Mouse (Mus musculus): ENCODE measurements around the gene Tmem246. TPM values are rescaled to one million over a fixed set of nuclear protein-coding genes. Genes with fewer than 3 reads are reported as not detected.

Tmem246 gene
- total and polyA plus RNA-seq, 3 experiments = 2.9 to 11.1 TPM; not detected in 1

DNA sequence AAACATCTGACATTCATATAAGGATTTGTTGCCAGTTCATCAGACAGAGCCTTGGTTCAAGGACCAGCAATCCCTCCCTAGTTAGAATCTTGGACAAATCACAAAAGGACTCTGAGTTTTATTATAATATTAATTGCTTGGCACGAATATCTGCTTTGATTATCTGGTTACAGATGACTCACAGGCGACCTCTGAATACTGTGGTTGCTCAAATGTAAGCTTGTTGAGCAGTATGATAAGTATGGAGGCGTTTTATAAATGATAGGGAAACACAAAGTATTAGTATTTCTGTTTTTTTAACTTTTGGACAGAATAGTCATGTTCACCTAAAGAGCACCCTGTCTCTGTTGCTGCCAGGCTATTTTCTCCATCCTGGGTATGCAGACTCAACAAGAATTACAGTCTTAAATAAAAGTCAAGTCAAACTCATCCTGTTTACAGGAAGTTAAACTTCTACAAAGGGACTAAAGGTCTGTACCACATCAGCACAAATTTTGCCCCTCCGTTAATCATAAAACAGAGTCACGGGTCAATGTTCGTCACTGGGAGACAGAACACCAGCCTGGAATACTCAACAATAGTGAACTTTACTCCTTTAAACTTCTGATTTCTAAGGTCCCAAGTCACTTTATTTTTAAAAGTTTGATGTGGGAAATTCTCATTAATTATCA is 50.7 kb downstream of the Tmem246 start:
- Histone ChIP-seq H3K27ac (ENCODE audit: control insufficient read depth, low read depth, low read length) (no peak overlapping the region), H3K36me3 (ENCODE audit: control insufficient read depth in 1 of 2, insufficient read depth in 2 of 2, low read length in 2 of 2) (no peaks in the 10 kb centered on the region), H3K9me3 (replicated peaks; ENCODE audit: insufficient read depth, low read length) (no peaks in the 10 kb centered on the region), H3K79me2 (ENCODE audit: control insufficient read depth, insufficient read depth, low read length, poor library complexity) (no peaks in the 10 kb centered on the region), H3K4me1 (ENCODE audit: control insufficient read depth in 1 of 2, insufficient read depth in 2 of 2, low read length in 2 of 2) (no peaks in the 10 kb centered on the region), H3K9ac (ENCODE audit: control insufficient read depth, low read depth, low read length, poor library complexity, severe bottlenecking) (no peak overlapping the region), H3K4me3 (ENCODE audit: control insufficient read depth in 1 of 2, insufficient read depth in 1 of 2, low read depth in 2 of 2, low read length in 2 of 2) (no peak overlapping the region), H3K27me3 (ENCODE audit: control insufficient read depth in 1 of 2, insufficient read depth in 2 of 2, low read length in 2 of 2) (peaks cover 2 to 4% of the 10 kb centered on the region in 2 experiments; a peak in 3 of 4 replicates)
- no peak for DNase-seq (ENCODE audit: low read depth, low spot score)
- TF ChIP-seq USF2 (IDR thresholded peaks at IDR 0.05; ENCODE audit: borderline replicate concordance in 1 of 2, insufficient read depth in 1 of 2, low read depth in 1 of 2, low read length in 2 of 2) = no peak
- TF ChIP-seq CHD2 (IDR thresholded peaks at IDR 0.05; ENCODE audit: low read length) = no peak
- no peak for TF ChIP-seq E2F4 (IDR thresholded peaks at IDR 0.05; ENCODE audit: borderline replicate concordance, low read depth, low read length)
- no peak for TF ChIP-seq RCOR1 (IDR thresholded peaks at IDR 0.05; ENCODE audit: low read depth, low read length)
- no peak for TF ChIP-seq POLR2AphosphoS5 (IDR thresholded peaks at IDR 0.05; ENCODE audit: borderline replicate concordance, low read depth, low read length)
- no peak for TF ChIP-seq EP300 (IDR thresholded peaks at IDR 0.05; ENCODE audit: low read depth in 1 of 2, low read length in 2 of 2)
- no peak for TF ChIP-seq CHD1 (IDR thresholded peaks at IDR 0.05; ENCODE audit: low read depth, low read length)
- TF ChIP-seq MAFK (IDR thresholded peaks at IDR 0.05; ENCODE audit: borderline replicate concordance, low read depth, low read length) = no peak
- TF ChIP-seq ZKSCAN1 (IDR thresholded peaks at IDR 0.05; ENCODE audit: low read depth, low read length) = no peak
- no peak for TF ChIP-seq ETS1 (IDR thresholded peaks at IDR 0.05; ENCODE audit: low read depth, low read length)
- no peak for TF ChIP-seq MEF2A (IDR thresholded peaks at IDR 0.05; ENCODE audit: extremely low read depth, insufficient replicate concordance, low read depth, low read length, poor library complexity, severe bottlenecking)
- no peak for TF ChIP-seq GABPA (IDR thresholded peaks at IDR 0.05; ENCODE audit: low read depth, low read length)
- TF ChIP-seq CTCF (IDR thresholded peaks at IDR 0.05 in 2 of 3, conservative IDR thresholded peaks at IDR 0.05 in 1 of 3; ENCODE audit: control insufficient read depth in 1 of 3, insufficient read depth in 1 of 3, low read depth in 2 of 3, low read length in 3 of 3, poor library complexity in 1 of 3, severe bottlenecking in 1 of 3) = no peak
- no peak for TF ChIP-seq BHLHE40 (IDR thresholded peaks at IDR 0.05; ENCODE audit: borderline replicate concordance, low read depth, low read length)
- no peak for TF ChIP-seq TCF12 (IDR thresholded peaks at IDR 0.05; ENCODE audit: low read depth, low read length)
- no peak for TF ChIP-seq POLR2AphosphoS2 (IDR thresholded peaks at IDR 0.05; ENCODE audit: low read length)
- no peak for TF ChIP-seq MYC (IDR thresholded peaks at IDR 0.05; ENCODE audit: low read depth, low read length)

DNA sequence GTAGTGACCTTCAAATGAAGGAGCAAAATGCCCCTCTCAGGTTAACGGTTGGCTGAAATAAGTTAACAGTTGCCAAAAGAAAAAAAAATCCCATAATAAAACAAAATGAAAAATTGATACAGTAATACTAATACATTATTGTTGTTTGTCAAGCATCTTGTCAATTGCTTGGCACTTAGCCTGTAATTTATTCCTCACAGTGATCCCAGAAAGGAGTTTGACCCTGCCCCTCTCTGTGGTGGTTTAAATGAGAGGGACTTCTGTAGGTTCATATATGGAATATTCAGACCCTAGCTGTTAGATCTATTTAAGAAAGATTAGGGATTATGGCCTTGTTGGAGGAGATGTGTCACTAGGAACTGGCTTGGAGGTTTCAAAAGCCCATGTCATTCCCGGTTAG is 51.6 kb downstream of the Tmem246 start:
- TF ChIP-seq RCOR1 (IDR thresholded peaks at IDR 0.05; ENCODE audit: low read depth, low read length) (no peak), CHD2 (IDR thresholded peaks at IDR 0.05; ENCODE audit: low read length) (no peak), POLR2AphosphoS2 (IDR thresholded peaks at IDR 0.05; ENCODE audit: low read length) (no peak), SMC3 (IDR thresholded peaks at IDR 0.05; ENCODE audit: low read depth, low read length) (no peak), USF2 (IDR thresholded peaks at IDR 0.05; ENCODE audit: borderline replicate concordance in 1 of 2, insufficient read depth in 1 of 2, low read depth in 1 of 2, low read length in 2 of 2) (no peak), ZKSCAN1 (IDR thresholded peaks at IDR 0.05; ENCODE audit: low read depth, low read length) (no peak), UBTF (IDR thresholded peaks at IDR 0.05; ENCODE audit: borderline replicate concordance, insufficient read depth, low read depth, low read length) (no peak), KAT2A (conservative IDR thresholded peaks at IDR 0.05; ENCODE audit: low read depth, low read length) (no peak), JUND (IDR thresholded peaks at IDR 0.05; ENCODE audit: low read depth, low read length) (no peak), HCFC1 (IDR thresholded peaks at IDR 0.05; ENCODE audit: low read depth, low read length) (no peak), EP300 (IDR thresholded peaks at IDR 0.05; ENCODE audit: low read depth in 1 of 2, low read length in 2 of 2) (no peak), GATA1 (IDR thresholded peaks at IDR 0.05; ENCODE audit: low read depth, low read length) (no peak), POLR2AphosphoS5 (IDR thresholded peaks at IDR 0.05; ENCODE audit: borderline replicate concordance, low read depth, low read length) (no peak), MAZ (IDR thresholded peaks at IDR 0.05; ENCODE audit: low read depth, low read length) (no peak), GABPA (IDR thresholded peaks at IDR 0.05; ENCODE audit: low read depth, low read length) (no peak), USF1 (IDR thresholded peaks at IDR 0.05; ENCODE audit: low read depth, low read length) (no peak), TBP (IDR thresholded peaks at IDR 0.05; ENCODE audit: low read depth, low read length) (no peak)
- Histone ChIP-seq H3K9me3 (replicated peaks; ENCODE audit: insufficient read depth, low read length) (no peaks in the 10 kb centered on the region), H3K27ac (ENCODE audit: control insufficient read depth, low read depth, low read length) (no peak overlapping the region), H3K79me2 (ENCODE audit: control insufficient read depth, insufficient read depth, low read length, poor library complexity) (no peaks in the 10 kb centered on the region), H3K9ac (ENCODE audit: control insufficient read depth, low read depth, low read length, poor library complexity, severe bottlenecking) (no peak overlapping the region), H3K4me3 (ENCODE audit: control insufficient read depth in 1 of 2, insufficient read depth in 1 of 2, low read depth in 2 of 2, low read length in 2 of 2) (no peak overlapping the region), H3K27me3 (ENCODE audit: control insufficient read depth in 1 of 2, insufficient read depth in 2 of 2, low read length in 2 of 2) (peaks cover 2 to 4% of the 10 kb centered on the region in 2 experiments; a peak in 3 of 4 replicates), H3K4me1 (ENCODE audit: control insufficient read depth in 1 of 2, insufficient read depth in 2 of 2, low read length in 2 of 2) (no peaks in the 10 kb centered on the region), H3K36me3 (ENCODE audit: control insufficient read depth in 1 of 2, insufficient read depth in 2 of 2, low read length in 2 of 2) (no peaks in the 10 kb centered on the region)
- DNase-seq (ENCODE audit: low read depth, low spot score) = no peak

All from MEL (cell line).